Mouse (Mus musculus) embryonic facial prominence, embryonic 12.5 days (tissue): ENCODE data around the gene Dph2. TPM values are rescaled to one million over a fixed set of nuclear protein-coding genes. Genes with fewer than 3 reads are reported as not detected.

Source experiments
- ATAC-seq: fragments of 200-750 bp; cut with Nextera tagmentation; 2 replicates; pipeline ENCODE4 v1.8.0; 2017; ENCODE audit not compliant: insufficient number of reproducible peaks, insufficient read depth, low FRiP score, low TSS enrichment
- H3K27ac ChIP-seq: fragments of 300-500 bp; sonication (generic); 2 replicates; pipeline ENCODE4 v1.5.1; 2016; ENCODE audit warnings: mild to moderate bottlenecking
- H3K27me3 ChIP-seq: fragments of 300-500 bp; sonication (generic); 2 replicates; pipeline ENCODE4 v1.6.1; 2016; ENCODE audit warnings: mild to moderate bottlenecking, moderate library complexity
- H3K36me3 ChIP-seq: fragments of 300-500 bp; sonication (generic); 2 replicates; pipeline ENCODE4 v1.6.1; 2016; ENCODE audit warnings: mild to moderate bottlenecking
- H3K4me1 ChIP-seq: fragments of 300-500 bp; sonication (generic); 2 replicates; pipeline ENCODE4 v1.6.1; 2016
- H3K4me2 ChIP-seq: fragments of 300-500 bp; sonication (generic); replicated peaks from 2 replicates; pipeline ENCODE4 v1.6.1; 2016; ENCODE audit warnings: mild to moderate bottlenecking, moderate library complexity
- H3K4me3 ChIP-seq: fragments of 300-500 bp; sonication (generic); 2 replicates; pipeline ENCODE4 v1.5.1; 2016; ENCODE audit warnings: mild to moderate bottlenecking
- H3K9ac ChIP-seq: fragments of 300-500 bp; sonication (generic); 2 replicates; pipeline ENCODE4 v1.6.1; 2016; ENCODE audit warnings: mild to moderate bottlenecking, moderate library complexity
- H3K9me3 ChIP-seq: fragments of 300-500 bp; sonication (generic); 2 replicates; pipeline ENCODE4 v1.6.1; 2016; ENCODE audit warnings: mild to moderate bottlenecking, moderate library complexity
- WGBS: fragments of 180-500 bp; shearing (Covaris S2); methylation state at CpG from one replicate; pipeline ENCODE4 v1.1.7; 2016; 5-methylcytosine and 5-hydroxymethylcytosine counted together
- polyA plus RNA-seq: library from polyadenylated mRNA; unstranded; fragments of >200 nt; fragmentation: Nextera tagmentation; extraction: Ambion mirVana; gene quantifications from 2 replicates; pipeline ENCODE4 v1.2.1, GENCODE M21; 2016

Gene Dph2
- polyA plus RNA-seq, 1 experiment from 2014 or later, result 21.0 TPM

- Histone ChIP-seq H3K4me2 (no peak overlapping the region), H3K27ac (no peak overlapping the region), H3K9ac (no peak overlapping the region), H3K27me3 (no peaks in the 10 kb centered on the region), H3K36me3 (peaks cover 38% of the 10 kb centered on the region), H3K4me3 (no peak overlapping the region), H3K9me3 (no peaks in the 10 kb centered on the region), H3K4me1 (peaks cover 18% of the 10 kb centered on the region)
- ATAC-seq, result no peak
- 78% methylated on average over 8 of the region's 8 CpGs for WGBS
These were observed 17.1 kb upstream of the Dph2 start for GRCm38 (mm10) chr4:117908834-117909453.

GRCm38 (mm10) chr4:117906196-117906595, 14.4 kb upstream of the Dph2 start:
- WGBS, result 87% methylated on average over 3 of the region's 3 CpGs
- Histone ChIP-seq H3K9ac (no peak overlapping the region), H3K27ac (no peak overlapping the region), H3K27me3 (no peaks in the 10 kb centered on the region), H3K4me1 (no peaks in the 10 kb centered on the region; the same call in 1 of the 2 replicates), H3K4me2 (no peak overlapping the region), H3K9me3 (no peaks in the 10 kb centered on the region), H3K36me3 (peaks cover 54% of the 10 kb centered on the region), H3K4me3 (no peak overlapping the region)
- no peak for ATAC-seq

DNA sequence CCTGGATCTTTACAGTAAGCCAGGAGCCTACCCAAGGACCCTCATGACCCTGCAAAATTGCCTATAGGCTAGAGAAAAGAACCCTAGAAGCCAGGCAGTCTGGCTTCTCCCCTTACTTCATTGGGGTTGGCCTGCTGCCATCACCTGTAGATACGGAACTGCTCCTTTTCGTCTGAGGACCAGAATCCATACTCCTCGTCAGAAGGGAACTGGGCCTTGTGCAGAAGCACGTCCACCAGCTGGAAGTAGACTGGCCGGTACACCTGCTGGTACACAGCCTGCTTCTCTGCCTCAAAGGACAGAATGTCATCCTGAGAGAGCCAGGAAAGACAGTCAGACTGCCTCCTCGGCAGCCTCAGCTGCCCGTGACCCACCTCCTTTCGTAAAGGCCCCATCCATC, 12.9 kb upstream of the Dph2 start:
- no peaks in the 10 kb centered on the region for H3K9me3 ChIP-seq
- no peak overlapping the region for H3K4me2 ChIP-seq
- no peak overlapping the region for H3K27ac ChIP-seq
- H3K4me3 ChIP-seq, result no peak overlapping the region
- H3K27me3 ChIP-seq, result no peaks in the 10 kb centered on the region
- WGBS, result 90% methylated on average over 8 of the region's 8 CpGs
- no peak overlapping the region for H3K9ac ChIP-seq
- no peak for ATAC-seq
- H3K4me1 ChIP-seq, result no peaks in the 10 kb centered on the region; the same call in 1 of the 2 replicates
- peaks cover 65% of the 10 kb centered on the region for H3K36me3 ChIP-seq

DNA sequence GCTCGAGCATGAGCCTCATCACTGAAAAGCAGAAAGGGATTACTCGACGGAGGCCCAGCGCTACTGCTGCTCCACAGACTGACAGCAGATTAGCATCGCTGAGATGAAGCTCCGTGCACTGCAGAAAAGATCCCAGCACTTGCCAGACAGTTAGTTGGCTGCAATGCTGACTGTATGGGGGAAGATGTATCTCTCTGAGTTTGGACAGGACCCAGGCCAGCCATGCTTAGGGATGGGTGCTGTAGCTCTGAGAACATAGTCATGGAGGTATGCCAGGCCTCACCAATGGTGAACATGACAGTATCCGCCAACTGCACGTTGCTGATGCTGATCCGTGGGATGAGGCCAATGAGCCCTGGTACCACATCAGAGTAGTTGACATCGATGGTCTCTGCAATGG, 12.3 kb upstream of the Dph2 start:
- H3K27me3 ChIP-seq, result no peaks in the 10 kb centered on the region
- no peak overlapping the region for H3K27ac ChIP-seq
- H3K4me3 ChIP-seq, result no peak overlapping the region
- no peak overlapping the region for H3K9ac ChIP-seq
- no peaks in the 10 kb centered on the region for H3K9me3 ChIP-seq
- peaks cover 72% of the 10 kb centered on the region for H3K36me3 ChIP-seq
- no peaks in the 10 kb centered on the region; the same call in 1 of the 2 replicates for H3K4me1 ChIP-seq
- H3K4me2 ChIP-seq, result no peak overlapping the region
- ATAC-seq, result no peak
- WGBS, result 93% methylated on average over 10 of the region's 10 CpGs

DNA sequence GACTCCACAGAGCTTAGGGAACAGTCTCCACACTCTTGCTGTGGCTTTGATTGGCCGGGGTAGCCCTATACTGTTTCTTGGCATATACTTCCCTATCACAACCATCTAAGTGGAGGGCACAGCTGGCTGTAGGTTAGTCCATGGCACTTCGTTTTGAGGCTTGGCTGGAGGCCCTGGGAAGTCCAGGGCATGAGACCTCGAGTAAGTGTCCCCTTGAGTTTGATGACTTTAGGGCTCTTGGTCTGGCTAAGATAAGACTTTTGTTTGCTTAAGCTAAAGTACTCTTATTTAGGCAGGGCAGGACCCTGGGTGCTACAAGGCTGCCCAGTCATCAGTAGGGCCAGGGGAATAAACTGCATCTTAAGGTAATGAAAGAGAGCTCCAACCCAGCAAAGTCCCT, 6.3 kb upstream of the Dph2 start:
- Histone ChIP-seq H3K4me3 (no peak overlapping the region), H3K36me3 (peaks cover 92% of the 10 kb centered on the region), H3K9ac (no peak overlapping the region), H3K4me1 (no peaks in the 10 kb centered on the region), H3K27ac (no peak overlapping the region), H3K9me3 (no peaks in the 10 kb centered on the region), H3K4me2 (no peak overlapping the region), H3K27me3 (no peaks in the 10 kb centered on the region)
- ATAC-seq, result no peak
- WGBS, result 75% methylated on average over 3 of the region's 3 CpGs

- Histone ChIP-seq H3K4me1 (peaks cover 4% of the 10 kb centered on the region), H3K4me3 (no peak overlapping the region), H3K9me3 (no peaks in the 10 kb centered on the region), H3K9ac (no peak overlapping the region), H3K27ac (no peak overlapping the region), H3K36me3 (peaks cover 71% of the 10 kb centered on the region), H3K4me2 (no peak overlapping the region), H3K27me3 (no peaks in the 10 kb centered on the region)
- WGBS, result 91% methylated on average over 6 of the region's 6 CpGs
- ATAC-seq, result no peak
These were observed 4.2 kb upstream of the Dph2 start for GRCm38 (mm10) chr4:117896031-117896430.

DNA sequence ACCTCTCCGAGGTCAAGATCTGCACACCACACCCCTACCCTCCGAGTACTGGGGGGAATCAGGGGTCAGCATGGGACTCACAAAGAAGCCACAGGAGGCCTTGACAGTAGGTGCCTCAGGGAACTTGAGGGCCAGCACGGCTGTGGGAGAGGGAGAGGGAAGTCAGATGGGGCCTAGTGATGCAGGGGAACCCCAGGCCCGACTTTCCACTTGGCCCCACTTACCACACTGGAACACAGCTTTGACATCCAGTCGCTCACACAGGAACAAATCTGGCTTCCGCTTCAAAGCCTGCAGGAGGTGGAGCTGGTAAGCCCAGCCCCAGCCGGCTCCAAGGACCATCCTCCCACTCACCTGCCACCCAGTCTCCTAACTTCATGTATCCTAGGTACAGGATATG, 3.5 kb upstream of the Dph2 start:
- Histone ChIP-seq H3K9ac (no peak overlapping the region), H3K4me2 (no peak overlapping the region), H3K4me1 (peaks cover 6% of the 10 kb centered on the region), H3K27me3 (no peaks in the 10 kb centered on the region), H3K4me3 (no peak overlapping the region), H3K9me3 (no peaks in the 10 kb centered on the region), H3K36me3 (peaks cover 66% of the 10 kb centered on the region), H3K27ac (no peak overlapping the region)
- no peak for ATAC-seq
- WGBS, result 80% methylated on average over 7 of the region's 7 CpGs

DNA sequence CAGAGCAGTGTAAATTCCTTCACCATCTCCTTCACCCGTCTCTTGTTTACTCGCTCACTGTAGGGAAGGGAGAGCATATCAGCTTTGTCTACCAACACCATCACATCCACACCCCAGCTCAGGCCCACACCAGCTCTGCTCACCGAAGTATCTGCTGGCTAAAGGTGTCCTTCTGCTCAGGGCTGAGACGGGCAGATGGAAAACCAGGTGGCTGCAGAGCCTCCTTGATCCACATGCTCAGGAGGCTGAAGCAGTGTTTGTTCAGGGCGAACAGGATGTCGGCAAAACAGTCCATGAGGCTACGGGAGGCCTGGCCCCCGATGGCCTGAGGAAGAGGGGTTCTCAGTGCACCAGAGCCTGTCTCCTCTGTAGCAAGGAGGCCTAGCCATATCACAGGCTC, 2.8 kb upstream of the Dph2 start:
- Histone ChIP-seq H3K27ac (no peak overlapping the region), H3K27me3 (no peaks in the 10 kb centered on the region), H3K4me2 (no peak overlapping the region), H3K9ac (no peak overlapping the region), H3K4me1 (peaks cover 6% of the 10 kb centered on the region), H3K9me3 (no peaks in the 10 kb centered on the region), H3K4me3 (no peak overlapping the region), H3K36me3 (peaks cover 64% of the 10 kb centered on the region)
- WGBS, result 90% methylated on average over 8 of the region's 8 CpGs
- no peak for ATAC-seq

- Histone ChIP-seq H3K9ac (no peak overlapping the region), H3K27me3 (no peaks in the 10 kb centered on the region), H3K36me3 (peaks cover 60% of the 10 kb centered on the region), H3K4me2 (no peak overlapping the region), H3K27ac (no peak overlapping the region), H3K9me3 (no peaks in the 10 kb centered on the region), H3K4me3 (no peak overlapping the region), H3K4me1 (peaks cover 6% of the 10 kb centered on the region)
- ATAC-seq, result no peak
- 19% methylated on average over 9 of the region's 9 CpGs for WGBS
These were observed 1.5 kb upstream of the Dph2 start for GRCm38 (mm10) chr4:117893376-117893775.

DNA sequence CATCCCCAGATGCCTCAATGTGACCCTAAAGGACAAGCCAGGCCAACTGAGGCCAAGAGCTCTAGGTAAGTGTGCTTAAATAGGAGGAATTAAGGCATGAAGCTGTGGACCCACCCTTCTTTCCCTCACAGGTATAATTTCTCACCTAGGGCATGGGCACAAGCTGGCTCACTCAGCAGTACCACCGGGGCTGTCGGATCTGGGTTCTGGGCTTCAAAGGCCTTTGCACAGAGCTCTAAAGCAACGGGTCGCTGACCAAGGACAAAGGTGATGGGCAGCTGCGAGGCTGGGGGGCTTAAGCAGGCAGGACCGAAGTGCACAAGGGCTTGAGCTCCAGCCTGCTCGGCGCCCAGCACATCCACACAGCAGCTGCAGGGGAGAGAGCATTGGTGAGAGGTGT, 1.1 kb downstream of the Dph2 start:
- peaks cover 37% of the 10 kb centered on the region for H3K36me3 ChIP-seq
- peak overlapping the region; percentile 76; the same call in 1 of the 2 replicates for H3K4me3 ChIP-seq
- H3K4me1 ChIP-seq, result peaks cover 18% of the 10 kb centered on the region
- no peak overlapping the region for H3K9ac ChIP-seq
- no peak overlapping the region for H3K27ac ChIP-seq
- 85% methylated on average over 8 of the region's 8 CpGs for WGBS
- ATAC-seq, result no peak
- no peaks in the 10 kb centered on the region for H3K9me3 ChIP-seq
- peak overlapping the region; percentile 87 for H3K4me2 ChIP-seq
- no peaks in the 10 kb centered on the region for H3K27me3 ChIP-seq

DNA sequence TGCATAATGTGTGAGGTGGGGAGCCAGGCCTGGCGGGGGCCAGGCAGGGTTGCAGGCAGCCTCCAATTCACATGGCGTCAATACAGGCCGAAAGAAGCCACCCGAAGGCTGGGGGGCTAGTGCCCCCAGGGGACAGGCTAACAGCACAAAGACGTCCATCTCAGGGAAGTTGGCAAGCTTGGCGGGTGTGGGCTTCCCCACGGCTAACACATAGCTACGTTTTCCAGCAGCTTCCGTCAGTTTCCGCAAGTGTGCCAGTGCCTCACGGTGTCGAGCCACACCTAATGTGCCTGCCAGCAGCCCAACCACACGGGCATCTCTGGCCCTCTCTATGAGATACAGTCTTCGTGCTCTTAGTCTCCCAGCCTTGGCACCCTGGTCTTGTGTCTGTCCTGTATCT, 1.8 kb downstream of the Dph2 start:
- peaks cover 18% of the 10 kb centered on the region for H3K4me1 ChIP-seq
- H3K27ac ChIP-seq, result no peak overlapping the region
- peaks cover 36% of the 10 kb centered on the region for H3K36me3 ChIP-seq
- no peak overlapping the region for H3K4me3 ChIP-seq
- 90% methylated on average over 14 of the region's 14 CpGs for WGBS
- no peaks in the 10 kb centered on the region for H3K27me3 ChIP-seq
- H3K9ac ChIP-seq, result no peak overlapping the region
- no peak for ATAC-seq
- no peaks in the 10 kb centered on the region for H3K9me3 ChIP-seq
- H3K4me2 ChIP-seq, result no peak overlapping the region

GRCm38 (mm10) chr4:117889471-117889870, 2.4 kb downstream of the Dph2 start:
- Histone ChIP-seq H3K27ac (no peak overlapping the region), H3K9me3 (no peaks in the 10 kb centered on the region), H3K4me3 (no peak overlapping the region), H3K36me3 (peaks cover 35% of the 10 kb centered on the region), H3K4me1 (peaks cover 19% of the 10 kb centered on the region), H3K9ac (no peak overlapping the region), H3K4me2 (no peak overlapping the region), H3K27me3 (no peaks in the 10 kb centered on the region)
- ATAC-seq, result no peak
- WGBS, result 90% methylated on average over 15 of the region's 15 CpGs
